Mouse (Mus musculus): ENCODE measurements around the gene Fis1.
A peak's percentile ranks its signal among the peaks of the same experiment; 100 is the strongest.
"Not testable (repeated sequence)": the region's sequence is repeated elsewhere in the genome, so short reads cannot be mapped to it uniquely, and the experiment has no call there.

Gene Fis1

GRCm38 (mm10) chr5:136953015-136953414 lies at the start of gene Fis1:
Gene Fis1 (plus strand): TSS chr5:136953275.
- peak; percentile 97 to 99 for DNase-seq

DNA sequence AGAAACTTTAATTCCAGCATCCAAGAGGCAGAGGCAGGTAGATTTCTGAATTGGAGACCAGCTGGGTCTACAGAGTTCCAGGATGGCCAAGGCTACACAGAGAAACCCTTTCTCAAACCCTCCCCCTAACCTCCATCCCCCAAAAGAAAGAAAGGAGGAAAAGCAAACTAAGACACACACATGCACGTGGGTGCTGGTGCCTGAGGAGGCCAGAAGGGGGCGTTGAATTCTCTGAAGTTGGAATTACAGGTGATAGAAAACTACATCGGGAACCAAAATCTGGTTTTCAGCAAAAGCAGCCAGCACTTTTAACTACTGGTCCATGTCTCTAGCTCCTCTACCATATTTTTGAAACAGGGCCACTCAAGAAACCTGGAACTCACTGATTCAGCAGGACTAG lies 48.5 kb upstream of the Fis1 start:
- no peak for DNase-seq

DNA sequence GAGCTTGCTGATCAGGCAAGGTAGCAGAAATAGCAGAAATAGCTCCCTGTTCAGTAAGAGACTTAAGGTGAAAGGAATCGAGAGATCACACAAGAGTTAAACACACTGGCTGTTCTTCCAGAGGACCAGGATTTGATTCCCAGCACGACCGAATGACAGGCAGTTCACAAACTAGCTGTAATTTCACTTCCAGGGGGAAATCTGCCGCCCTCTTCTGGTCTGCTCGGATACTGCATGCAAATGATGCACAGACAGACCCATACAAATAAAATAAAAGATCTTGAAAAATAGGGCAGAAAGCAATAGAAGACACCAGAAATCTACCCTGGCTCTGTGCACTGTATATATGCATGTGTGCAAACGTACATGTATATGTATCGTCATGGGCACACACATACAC lies 47.4 kb upstream of the Fis1 start:
- DNase-seq = peak in 1 of 2 experiments; percentile 51

- DNase-seq = no peak
These were observed 45.5 kb upstream of the Fis1 start for GRCm38 (mm10) chr5:136907587-136907986.

GRCm38 (mm10) chr5:136907991-136908857 lies 44.9 kb upstream of the Fis1 start, which contains the start of gene Ift22:
Gene Ift22 (plus strand): TSS chr5:136908150.
- peak; percentile 97 for DNase-seq

DNA sequence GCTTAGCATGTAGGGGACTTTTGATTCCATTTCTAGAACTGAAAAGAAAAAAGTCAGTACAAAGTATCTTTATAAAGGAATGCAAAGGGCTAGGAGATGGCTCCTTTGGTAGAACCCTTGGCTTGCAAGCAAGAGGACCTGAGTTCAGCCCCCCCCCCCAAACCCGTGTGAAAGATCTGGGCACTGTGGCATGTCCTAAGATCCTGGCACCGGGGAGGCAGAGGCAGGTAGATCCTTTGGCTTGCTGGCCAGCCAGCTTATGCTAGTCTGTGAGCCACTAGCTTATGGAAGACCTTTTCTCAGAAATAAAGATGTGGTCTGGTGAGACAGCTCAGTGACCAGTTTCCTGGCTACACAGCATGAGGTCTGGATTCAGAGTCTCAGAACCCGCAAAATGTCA lies 38.9 kb upstream of the Fis1 start:
- no peak for DNase-seq

GRCm38 (mm10) chr5:136917613-136918242 lies 35.3 kb upstream of the Fis1 start:
- no peak for DNase-seq

- peak; percentile 71 to 79 for DNase-seq
These were observed 34.2 kb upstream of the Fis1 start for GRCm38 (mm10) chr5:136918655-136919472.

DNA sequence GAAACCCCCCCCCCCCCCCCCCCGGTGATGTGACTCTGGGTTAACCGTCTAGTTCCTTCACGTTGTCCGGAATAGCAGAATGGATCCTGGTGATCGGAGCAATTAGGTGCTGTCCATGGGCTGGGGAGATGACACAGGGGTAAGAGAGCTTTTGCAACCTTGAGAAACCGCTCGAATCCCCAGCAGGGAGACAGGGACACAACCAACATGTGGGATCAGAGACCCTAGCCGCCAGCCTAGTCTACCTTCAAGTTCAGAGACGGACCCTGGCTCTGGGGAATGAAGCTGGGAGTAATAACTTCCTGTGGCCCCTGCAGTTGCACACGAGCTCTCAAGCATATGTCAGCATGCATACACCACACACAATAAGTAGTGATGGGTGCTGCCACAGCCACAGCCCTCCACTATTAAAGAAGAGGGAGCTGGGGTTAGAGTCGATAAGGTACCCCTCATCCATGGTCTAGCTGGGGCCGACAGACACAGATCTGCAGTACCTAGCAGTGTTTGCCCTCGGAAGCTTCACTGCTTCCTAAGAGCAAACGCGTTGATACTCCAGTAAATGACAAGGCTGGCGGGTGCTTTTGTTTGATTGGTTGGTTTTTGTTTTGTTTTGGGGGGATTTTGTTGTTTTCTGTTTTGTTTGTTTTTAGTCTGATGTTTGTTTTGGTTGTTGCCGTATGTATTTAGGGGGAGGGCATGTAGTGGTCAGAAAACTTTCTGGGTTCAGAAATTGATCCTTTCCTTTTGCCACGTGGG lies 33.4 kb upstream of the Fis1 start:
- no peak for DNase-seq

GRCm38 (mm10) chr5:136922830-136923229 lies 30.2 kb upstream of the Fis1 start:
- no peak for DNase-seq

DNA sequence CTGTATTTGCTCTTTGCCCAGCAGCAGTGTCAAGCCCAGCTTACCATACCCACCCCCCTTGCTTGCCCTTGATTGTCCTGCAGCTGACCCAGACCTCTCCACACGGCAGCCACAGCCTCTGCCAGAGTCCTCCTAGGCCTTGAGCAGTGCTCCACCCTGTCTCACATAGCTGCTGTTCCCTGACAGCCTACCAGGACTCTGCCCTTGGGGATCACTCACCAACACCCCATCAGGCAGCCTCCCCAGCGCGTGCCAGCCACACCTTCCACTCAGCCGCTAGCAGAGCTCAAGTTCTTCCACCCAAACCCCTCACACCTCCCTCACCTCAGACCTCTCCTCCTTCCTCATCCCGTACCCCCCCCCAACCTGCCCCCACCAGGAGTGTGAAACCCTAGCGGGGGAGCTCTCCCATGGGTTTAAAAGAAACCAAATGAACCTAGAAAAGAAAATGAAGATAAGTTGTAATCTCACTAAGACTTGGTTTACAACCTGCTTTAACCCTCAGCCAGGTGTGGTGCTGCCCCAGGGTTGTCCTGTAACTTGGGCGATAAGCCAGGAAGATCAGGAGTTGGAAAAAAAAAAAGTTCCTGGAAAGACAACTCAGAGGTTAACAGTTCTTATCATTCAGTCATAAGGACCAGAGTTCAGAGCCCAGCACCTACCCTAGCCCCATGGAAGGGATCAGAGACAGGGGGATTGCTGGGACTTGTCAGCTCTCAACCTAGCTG lies 29.2 kb upstream of the Fis1 start:
- peak; percentile 6 to 77 for DNase-seq

DNA sequence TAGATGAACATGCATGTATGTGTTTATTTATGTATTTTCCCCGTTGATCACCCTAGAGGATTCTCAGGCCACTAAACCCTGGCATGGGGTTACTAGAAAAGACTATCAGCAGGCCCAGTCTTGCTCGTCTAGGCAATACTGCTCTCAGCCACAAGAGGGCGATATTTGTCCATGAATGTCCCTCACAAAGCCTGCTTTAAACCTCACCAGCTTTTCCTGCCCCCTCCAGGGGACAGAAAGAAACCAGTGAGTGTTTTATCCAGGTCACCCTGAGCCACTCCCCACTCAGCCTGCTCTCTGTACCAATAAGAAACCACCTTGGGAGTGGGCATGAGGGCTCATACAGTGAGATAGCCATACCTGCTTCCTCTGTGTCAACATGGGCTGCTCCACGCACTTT lies 24.0 kb upstream of the Fis1 start:
- peak; percentile 84 to 94 for DNase-seq

DNA sequence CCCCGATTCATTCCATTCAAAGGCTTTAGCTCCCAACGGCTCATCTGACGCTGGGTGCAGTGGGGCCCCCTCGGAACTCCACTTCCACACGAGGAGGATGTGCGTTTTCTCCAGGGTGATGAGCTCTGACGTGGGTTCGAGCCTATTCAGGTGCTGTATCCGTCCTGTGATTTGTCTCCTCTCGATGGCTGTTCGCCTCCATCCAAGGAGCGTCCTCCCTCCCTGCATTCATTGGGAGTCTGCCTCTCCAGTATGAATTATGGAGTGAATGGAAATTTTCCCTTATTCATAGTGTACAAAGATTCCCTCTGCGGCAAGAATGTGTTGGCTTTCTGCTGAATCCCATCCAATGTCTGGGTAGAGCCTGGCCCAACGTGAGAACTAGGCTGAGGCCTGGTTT lies 21.2 kb upstream of the Fis1 start:
- no peak for DNase-seq

- DNase-seq = no peak
These were observed 20.1 kb upstream of the Fis1 start for GRCm38 (mm10) chr5:136932956-136933355.

- DNase-seq = no peak
These were observed 19.1 kb upstream of the Fis1 start for GRCm38 (mm10) chr5:136933930-136934329.

DNA sequence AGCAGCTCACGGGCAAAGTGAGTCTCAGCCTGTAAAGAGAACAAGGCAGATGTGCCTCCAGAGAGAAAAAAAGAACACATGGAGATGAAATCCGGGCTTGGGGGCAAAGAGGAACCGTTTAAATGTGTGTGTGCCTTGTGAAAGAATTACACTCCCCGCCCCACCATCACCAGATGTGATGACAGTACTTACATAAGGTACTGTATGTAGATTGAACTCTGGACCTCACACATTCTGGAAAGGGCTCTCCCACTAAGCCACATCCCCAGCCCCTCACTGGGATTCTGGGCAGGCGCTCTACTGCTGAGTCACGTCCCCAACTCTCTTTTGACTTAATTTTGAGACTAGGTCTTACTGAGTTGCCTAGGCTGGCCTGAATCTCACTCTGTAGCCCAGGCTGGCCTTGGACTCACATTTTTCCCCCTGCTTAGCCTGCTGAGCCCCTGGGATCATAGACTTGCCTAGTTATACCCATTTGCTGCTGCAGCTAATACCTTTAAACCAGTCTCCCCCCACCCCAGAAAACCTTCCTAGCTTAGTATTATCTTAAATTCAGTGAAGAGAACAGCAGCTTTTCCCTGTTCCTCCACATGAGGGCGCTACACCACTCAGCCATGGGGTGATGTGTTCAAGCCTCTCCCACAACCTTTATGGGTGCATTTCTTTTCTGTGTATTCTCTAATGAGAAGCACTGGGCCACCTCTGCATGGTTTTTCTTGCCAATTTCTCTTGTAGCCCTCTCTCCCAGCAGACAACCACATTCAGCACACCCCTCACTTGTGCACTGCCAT lies 17.0 kb upstream of the Fis1 start:
- DNase-seq = peak in 1 of 2 experiments; percentile 39

- DNase-seq = no peak
These were observed 16.3 kb upstream of the Fis1 start for GRCm38 (mm10) chr5:136936750-136937149.

GRCm38 (mm10) chr5:136937621-136938020 lies 15.5 kb upstream of the Fis1 start:
- peak; percentile 71 to 87 for DNase-seq

DNA sequence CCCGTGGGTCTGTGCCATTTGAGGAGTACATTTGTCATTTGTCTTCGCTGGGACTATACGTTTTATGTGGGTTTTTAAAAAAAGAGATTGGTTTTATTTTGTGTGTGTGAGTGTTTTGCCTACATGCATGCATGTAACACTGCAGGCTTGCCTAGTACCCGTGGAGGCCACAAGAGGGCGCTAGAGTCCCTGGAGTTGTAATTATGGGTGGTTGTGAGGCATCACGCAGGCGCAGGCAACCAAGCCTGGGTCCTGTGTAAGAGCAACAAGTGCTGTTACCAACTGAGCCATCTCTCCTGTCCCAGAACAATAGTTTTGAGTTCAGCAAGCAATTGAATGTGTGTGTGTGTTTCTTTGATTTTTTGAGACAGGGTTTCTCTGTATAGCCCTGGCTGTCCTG lies 13.8 kb upstream of the Fis1 start:
- DNase-seq = peak in 1 of 2 experiments; percentile 49

GRCm38 (mm10) chr5:136940029-136940428 lies 13.0 kb upstream of the Fis1 start:
- not testable (repeated sequence) for DNase-seq

All from kidney, postnatal 25 days (tissue).